Mouse (Mus musculus): ENCODE measurements at regions not wholly inside any gene's neighbourhood (a gene's known extent, or its start where the extent isn't known, plus 50 kb on each side); places are given as distances from the start of the nearest gene placed in this dataset.

GRCm38 (mm10) chr6:133904501-133904900 lies 50.9 kb upstream of the Kap start:
- ATAC-seq: no peak

GRCm38 (mm10) chr6:133934667-133935066 lies 81.1 kb upstream of the Kap start:
- ATAC-seq: no peak

- ATAC-seq: no peak
These were observed 82.1 kb upstream of the Kap start for GRCm38 (mm10) chr6:133935671-133936070.

GRCm38 (mm10) chr6:133959902-133960634 lies 75.4 kb upstream of the Etv6 start:
- no peak for ATAC-seq

GRCm38 (mm10) chr6:133960713-133961112 lies 74.8 kb upstream of the Etv6 start:
- peak; percentile 85 for ATAC-seq

- ATAC-seq: no peak
These were observed 72.9 kb upstream of the Etv6 start for GRCm38 (mm10) chr6:133962641-133963040.

GRCm38 (mm10) chr6:133963264-133963663 lies 72.2 kb upstream of the Etv6 start:
- ATAC-seq: no peak

GRCm38 (mm10) chr6:133967286-133967685 lies 68.2 kb upstream of the Etv6 start:
- ATAC-seq: no peak

GRCm38 (mm10) chr6:133972054-133972705 lies 63.3 kb upstream of the Etv6 start:
- ATAC-seq: no peak

GRCm38 (mm10) chr6:133973205-133973838 lies 62.2 kb upstream of the Etv6 start:
- no peak for ATAC-seq

GRCm38 (mm10) chr6:133975951-133976350 lies 59.5 kb upstream of the Etv6 start:
- no peak for ATAC-seq

GRCm38 (mm10) chr6:133976854-133977253 lies 58.6 kb upstream of the Etv6 start:
- no peak for ATAC-seq

GRCm38 (mm10) chr6:133983804-133984514 lies 51.5 kb upstream of the Etv6 start:
- ATAC-seq: no peak

- no peak for ATAC-seq
These were observed 50.7 kb upstream of the Etv6 start for GRCm38 (mm10) chr6:133984666-133985355.

Measured in inflammation-experienced regulatory T-cells, adult 6 months (primary cell).